Mouse (Mus musculus) heart, embryonic 12.5 days (tissue): ENCODE measurements around the gene Acot8. TPM values are rescaled to one million over a fixed set of nuclear protein-coding genes. Genes with fewer than 3 reads are reported as not detected.

Experiments used
- ATAC-seq: fragments of 200-750 bp; cut with Nextera tagmentation; 2 replicates; pipeline ENCODE4 v1.8.0; 2017; ENCODE audit warnings: moderate TSS enrichment, moderate library complexity; ENCODE audit not compliant: insufficient number of reproducible peaks, low FRiP score
- H3K27ac ChIP-seq: fragments of 300-500 bp; sonication (generic); 2 replicates; pipeline ENCODE4 v1.5.1; 2016; ENCODE audit warnings: mild to moderate bottlenecking, moderate library complexity; ENCODE audit not compliant: poor library complexity, severe bottlenecking
- H3K27me3 ChIP-seq: fragments of 300-500 bp; sonication (generic); replicated peaks from 2 replicates; pipeline ENCODE4 v1.6.1; 2016; ENCODE audit warnings: mild to moderate bottlenecking, moderate library complexity
- H3K36me3 ChIP-seq: fragments of 300-500 bp; sonication (generic); 2 replicates; pipeline ENCODE4 v1.6.1; 2016; ENCODE audit warnings: mild to moderate bottlenecking, moderate library complexity
- H3K4me1 ChIP-seq: fragments of 300-500 bp; sonication (generic); replicated peaks from 2 replicates; pipeline ENCODE4 v1.6.1; 2016; ENCODE audit warnings: mild to moderate bottlenecking
- H3K4me2 ChIP-seq: fragments of 300-500 bp; sonication (generic); 2 replicates; pipeline ENCODE4 v1.6.1; 2016; ENCODE audit warnings: mild to moderate bottlenecking, moderate library complexity
- H3K4me3 ChIP-seq: fragments of 300-500 bp; sonication (generic); 2 replicates; pipeline ENCODE4 v1.5.1; 2016; ENCODE audit warnings: mild to moderate bottlenecking
- H3K9ac ChIP-seq: fragments of 300-500 bp; sonication (generic); 2 replicates; pipeline ENCODE4 v1.6.1; 2016; ENCODE audit warnings: mild to moderate bottlenecking, moderate library complexity
- H3K9me3 ChIP-seq: fragments of 300-500 bp; sonication (generic); replicated peaks from 2 replicates; pipeline ENCODE4 v1.6.1; 2016; ENCODE audit warnings: mild to moderate bottlenecking, moderate library complexity
- WGBS: fragments of 180-500 bp; shearing (Covaris S2); methylation state at CpG from one replicate; pipeline ENCODE4 v1.1.7; 2016; 5-methylcytosine and 5-hydroxymethylcytosine counted together
- polyA plus RNA-seq: library from polyadenylated mRNA; unstranded; fragments of >200 nt; fragmentation: Nextera tagmentation; extraction: Ambion mirVana; gene quantifications from 2 replicates; pipeline ENCODE4 v1.2.1, GENCODE M21; 2016

Gene Acot8
- polyA plus RNA-seq, 1 experiment from 2014 or later, result 14.9 TPM

GRCm38 (mm10) chr2:164754105-164754504 lies 50.6 kb downstream of the Acot8 start:
- Histone ChIP-seq H3K27ac (peak overlapping the region; percentile 94), H3K27me3 (no peaks in the 10 kb centered on the region), H3K36me3 (peaks cover 97% of the 10 kb centered on the region), H3K9ac (peak overlapping the region; percentile 28), H3K9me3 (no peaks in the 10 kb centered on the region), H3K4me3 (no peak overlapping the region), H3K4me2 (no peak overlapping the region), H3K4me1 (peaks cover 25% of the 10 kb centered on the region)
- no peak for ATAC-seq
- WGBS, result 79% methylated on average over 11 of the region's 11 CpGs

- 94% methylated on average over 2 of the region's 2 CpGs for WGBS
Observed at GRCm38 (mm10) chr2:164752454-164752853, 52.2 kb downstream of the Acot8 start.

DNA sequence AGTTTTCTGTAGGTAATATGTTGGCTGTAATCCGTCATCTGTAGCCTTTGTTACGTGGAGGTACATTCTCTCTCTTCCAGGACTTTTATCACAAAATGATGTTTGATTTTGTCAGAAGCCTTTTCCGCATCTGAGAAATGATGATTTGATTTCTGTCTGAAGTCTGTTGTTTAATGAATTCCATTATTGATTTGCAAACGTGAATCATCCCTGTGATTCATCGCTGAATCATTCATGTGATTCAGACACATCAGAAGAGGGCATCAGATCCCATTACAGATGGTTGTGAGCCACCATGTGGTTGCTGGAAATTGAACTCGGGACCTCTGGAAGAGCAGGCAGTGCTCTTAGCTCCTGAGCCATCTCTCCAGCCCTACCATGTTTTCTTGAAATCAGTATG lies 55.7 kb downstream of the Acot8 start:
- H3K27me3 ChIP-seq, result no peaks in the 10 kb centered on the region
- WGBS, result 89% methylated on average over 6 of the region's 6 CpGs
- no peaks in the 10 kb centered on the region for H3K9me3 ChIP-seq

More at GRCm38 (mm10) chr2:164752454-164752853, 52.2 kb downstream of the Acot8 start:
- H3K4me1 ChIP-seq, result peaks cover 37% of the 10 kb centered on the region
- no peaks in the 10 kb centered on the region for H3K27me3 ChIP-seq
- H3K36me3 ChIP-seq, result peaks cover 96% of the 10 kb centered on the region
- H3K27ac ChIP-seq, result no peak overlapping the region
- no peak overlapping the region for H3K4me3 ChIP-seq
- H3K9me3 ChIP-seq, result no peaks in the 10 kb centered on the region
- no peak for ATAC-seq
- no peak overlapping the region for H3K4me2 ChIP-seq
- no peak overlapping the region for H3K9ac ChIP-seq

DNA sequence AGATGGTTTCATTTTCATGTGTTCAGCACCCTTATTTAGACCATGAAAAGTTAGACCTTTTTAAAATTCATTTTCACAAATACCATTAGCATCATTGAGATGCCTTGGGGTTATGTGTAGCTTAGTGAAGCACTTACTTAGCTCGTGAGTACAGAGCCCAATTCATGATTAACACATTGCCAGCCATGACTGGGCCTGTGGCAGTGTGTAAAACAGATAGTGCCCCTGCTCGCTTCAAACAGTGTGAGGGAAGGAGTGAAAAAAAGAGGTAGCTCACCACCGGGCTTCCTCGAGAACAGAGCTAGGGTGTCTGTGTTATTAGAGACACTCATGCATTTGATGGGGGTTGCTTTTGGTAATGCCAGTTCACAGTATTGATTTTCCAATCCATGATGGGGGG lies 56.5 kb downstream of the Acot8 start:
- Histone ChIP-seq H3K4me3 (no peak overlapping the region), H3K9ac (no peak overlapping the region), H3K27me3 (no peaks in the 10 kb centered on the region), H3K4me2 (no peak overlapping the region), H3K9me3 (no peaks in the 10 kb centered on the region), H3K4me1 (peaks cover 27% of the 10 kb centered on the region), H3K27ac (no peak overlapping the region), H3K36me3 (peaks cover 55% of the 10 kb centered on the region)
- 79% methylated on average over 4 of the region's 4 CpGs for WGBS
- no peak for ATAC-seq

More for the DNA sequence above, 55.7 kb downstream of the Acot8 start:
- Histone ChIP-seq H3K9ac (no peak overlapping the region), H3K4me3 (no peak overlapping the region), H3K36me3 (peaks cover 63% of the 10 kb centered on the region), H3K4me2 (no peak overlapping the region), H3K27ac (no peak overlapping the region), H3K4me1 (peaks cover 32% of the 10 kb centered on the region)
- no peak for ATAC-seq

DNA sequence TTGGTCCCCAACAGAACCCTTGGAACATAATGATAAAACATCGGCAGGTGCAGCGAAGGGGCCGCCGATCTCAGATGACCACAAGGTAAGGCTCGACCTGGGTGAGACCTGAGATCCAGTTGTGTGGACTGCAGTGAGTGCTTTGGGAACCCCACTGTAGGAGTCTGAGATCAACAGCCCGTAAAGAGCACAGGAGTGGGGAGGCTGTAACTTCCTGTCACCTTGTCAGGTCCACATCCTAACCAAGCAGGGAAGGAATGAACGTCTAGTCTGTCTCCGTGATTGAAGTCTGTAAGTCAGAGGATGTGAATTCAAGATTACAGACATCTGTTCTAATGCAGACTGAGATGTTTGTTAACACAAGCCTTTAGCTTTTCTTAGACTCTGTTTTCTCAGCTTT lies 58.0 kb downstream of the Acot8 start:
- H3K4me2 ChIP-seq, result peak overlapping the region; percentile 93
- no peaks in the 10 kb centered on the region for H3K27me3 ChIP-seq
- no peak for ATAC-seq
- WGBS, result 32% methylated on average over 8 of the region's 8 CpGs
- no peaks in the 10 kb centered on the region for H3K9me3 ChIP-seq
- H3K4me1 ChIP-seq, result peaks cover 27% of the 10 kb centered on the region
- H3K36me3 ChIP-seq, result peaks cover 41% of the 10 kb centered on the region
- H3K27ac ChIP-seq, result peak overlapping the region; percentile 84
- H3K9ac ChIP-seq, result peak overlapping the region; percentile 98
- peak overlapping the region; percentile 97 for H3K4me3 ChIP-seq

- under 1% methylated on average over 70 of the region's 70 CpGs for WGBS
- peaks cover 27% of the 10 kb centered on the region for H3K4me1 ChIP-seq
- peak within 1 kb of the TSS; percentile 98 for H3K9ac ChIP-seq
- H3K9me3 ChIP-seq, result no peaks in the 10 kb centered on the region
- peak; percentile 94 for ATAC-seq
- H3K36me3 ChIP-seq, result peaks cover 34% of the 10 kb centered on the region
- peak within 1 kb of the TSS; percentile 84 for H3K27ac ChIP-seq
- peak within 1 kb of the TSS; percentile 97 for H3K4me3 ChIP-seq
- H3K27me3 ChIP-seq, result no peaks in the 10 kb centered on the region
- H3K4me2 ChIP-seq, result peak within 1 kb of the TSS; percentile 93
Observed at GRCm38 (mm10) chr2:164745843-164746479, 58.7 kb downstream of the Acot8 start, which contains the start of the genes Wfdc3 and Dnttip1. Gene Wfdc3 (minus strand): TSS chr2:164745931. Gene Dnttip1 (plus strand): TSS chr2:164745983.

- ATAC-seq, result no peak
- H3K9ac ChIP-seq, result peak overlapping the region; percentile 98
Observed at GRCm38 (mm10) chr2:164744987-164745386, 59.7 kb downstream of the Acot8 start.

More at GRCm38 (mm10) chr2:164744987-164745386, 59.7 kb downstream of the Acot8 start:
- no peak overlapping the region for H3K27ac ChIP-seq
- H3K4me1 ChIP-seq, result peaks cover 27% of the 10 kb centered on the region
- H3K4me3 ChIP-seq, result peak overlapping the region; percentile 97
- no peaks in the 10 kb centered on the region for H3K27me3 ChIP-seq
- peaks cover 24% of the 10 kb centered on the region for H3K36me3 ChIP-seq
- H3K9me3 ChIP-seq, result no peaks in the 10 kb centered on the region
- peak overlapping the region; percentile 93 for H3K4me2 ChIP-seq
- WGBS, result 64% methylated on average over 13 of the region's 13 CpGs

Other genes with a start within 250 kb of the Acot8 start
- gene Wfdc2, start 242.5 kb downstream of the Acot8 start, polyA plus RNA-seq, result 3.1 and 3.3 TPM in 2 replicates
- not detected in 2 replicates for gene Spint3, start 231.4 kb downstream of the Acot8 start, polyA plus RNA-seq
- gene Wfdc6a, start 219.4 kb downstream of the Acot8 start, polyA plus RNA-seq, result 0.29 and 0.32 TPM in 2 replicates
- not detected in 2 replicates for gene Eppin, start 211.3 kb downstream of the Acot8 start, polyA plus RNA-seq
- gene Wfdc6b, start 191.4 kb downstream of the Acot8 start, polyA plus RNA-seq, result not detected in 2 replicates
- gene Wfdc8, start 191.3 kb downstream of the Acot8 start, polyA plus RNA-seq, result not detected in 2 replicates
- not detected in 2 replicates for gene Wfdc16, start 166.1 kb downstream of the Acot8 start, polyA plus RNA-seq
- not detected in 2 replicates for gene Wfdc10, start 148.8 kb downstream of the Acot8 start, polyA plus RNA-seq
- gene Wfdc9, start 148.3 kb downstream of the Acot8 start, polyA plus RNA-seq, result not detected in 2 replicates
- gene Wfdc11, start 130.8 kb downstream of the Acot8 start, polyA plus RNA-seq, result not detected in 2 replicates
- not detected in 2 replicates for gene Wfdc13, start 119.8 kb downstream of the Acot8 start, polyA plus RNA-seq
- gene Spint4, start 106.4 kb downstream of the Acot8 start, polyA plus RNA-seq, result 0.35 TPM in 1 of 2 replicates, not detected in the other
- gene Spint5, start 89.6 kb downstream of the Acot8 start, polyA plus RNA-seq, result not detected in 2 replicates
- gene Wfdc3, start 59.0 kb downstream of the Acot8 start, polyA plus RNA-seq, result 0.32 and 0.71 TPM in 2 replicates
- gene Dnttip1, start 58.9 kb downstream of the Acot8 start, polyA plus RNA-seq, result 62.9 and 71.0 TPM in 2 replicates
- 455 and 459 TPM in 2 replicates for gene Ube2c, start 35.0 kb downstream of the Acot8 start, polyA plus RNA-seq
- 0.36 and 1.6 TPM in 2 replicates for gene Tnnc2, start 24.9 kb downstream of the Acot8 start, polyA plus RNA-seq
- gene Snx21, start 19.1 kb downstream of the Acot8 start, polyA plus RNA-seq, result 30.8 and 31.7 TPM in 2 replicates
- 5.4 and 6.7 TPM in 2 replicates for gene Zswim3, start 216 bp upstream of the Acot8 start, polyA plus RNA-seq
- gene Zswim1, start 17.8 kb upstream of the Acot8 start, polyA plus RNA-seq, result 9.8 and 10.1 TPM in 2 replicates
- gene Spata25, start 23.7 kb upstream of the Acot8 start, polyA plus RNA-seq, result not detected in 2 replicates
- gene Ctsa, start 28.0 kb upstream of the Acot8 start, polyA plus RNA-seq, result 169 and 175 TPM in 2 replicates
- 45.0 and 45.5 TPM in 2 replicates for gene Neurl2, start 28.6 kb upstream of the Acot8 start, polyA plus RNA-seq
- 9.7 and 9.9 TPM in 2 replicates for gene Pltp, start 52.8 kb upstream of the Acot8 start, polyA plus RNA-seq
- 52.1 and 53.1 TPM in 2 replicates for gene Pcif1, start 74.4 kb upstream of the Acot8 start, polyA plus RNA-seq
- gene Zfp335, start 106.9 kb upstream of the Acot8 start, polyA plus RNA-seq, result 11.4 and 12.2 TPM in 2 replicates
- 0.42 TPM in 2 replicates for gene Mmp9, start 135.9 kb upstream of the Acot8 start, polyA plus RNA-seq
- 0.82 and 1.3 TPM in 2 replicates for gene Slc12a5, start 155.9 kb upstream of the Acot8 start, polyA plus RNA-seq
- 50.6 and 55.8 TPM in 2 replicates for gene Ncoa5, start 230.0 kb upstream of the Acot8 start, polyA plus RNA-seq